Mouse (Mus musculus): ENCODE data around the gene Acot7. TPM values are rescaled to one million over a fixed set of nuclear protein-coding genes. Genes with fewer than 3 reads are reported as not detected.

Gene Acot7
- polyA plus RNA-seq, 1 experiment from 2014 or later, result 72.5 TPM

DNA sequence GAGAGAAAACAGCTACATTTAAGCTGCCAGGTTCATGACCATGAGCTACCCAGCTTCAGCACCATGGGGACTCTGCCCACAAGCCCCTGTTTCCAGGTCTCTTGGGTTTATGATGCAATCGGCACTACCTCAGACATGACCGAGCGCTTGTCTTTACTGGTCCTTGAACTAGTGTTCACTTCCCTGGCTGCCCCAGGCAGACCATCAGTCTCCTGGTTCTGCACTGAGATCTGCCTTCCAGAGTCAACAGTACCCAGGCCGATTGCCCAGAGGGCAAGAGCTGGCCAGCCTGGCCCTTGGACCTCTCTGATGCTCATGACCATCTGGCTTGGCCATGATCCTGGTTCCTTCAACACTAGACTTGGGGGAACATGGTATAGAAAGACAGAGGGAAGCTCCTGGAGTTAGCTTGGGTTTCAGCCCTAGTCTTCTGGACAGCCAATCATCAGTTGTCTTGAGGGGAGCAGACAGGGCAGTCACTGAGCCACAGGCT lies 54.5 kb downstream of the Acot7 start:
- ATAC-seq (ENCODE audit: borderline replicate concordance, extremely low read depth, low FRiP score, low TSS enrichment), result no peak
- no peak overlapping the region for H3K27ac ChIP-seq
- H3K4me2 ChIP-seq, result no peak overlapping the region
- H3K9me3 ChIP-seq, result no peaks in the 10 kb centered on the region
- H3K36me3 ChIP-seq, result no peaks in the 10 kb centered on the region
- no peak overlapping the region for H3K4me3 ChIP-seq
- peaks cover 8% of the 10 kb centered on the region; the same call in 1 of the 2 replicates for H3K4me1 ChIP-seq
- WGBS, result 76% methylated on average over 4 of the region's 4 CpGs
- H3K27me3 ChIP-seq, result no peaks in the 10 kb centered on the region
- H3K9ac ChIP-seq, result no peak overlapping the region

GRCm38 (mm10) chr4:152239974-152240373 lies 62.0 kb downstream of the Acot7 start:
- Histone ChIP-seq H3K36me3 (no peaks in the 10 kb centered on the region), H3K4me1 (no peaks in the 10 kb centered on the region), H3K4me3 (no peak overlapping the region), H3K9me3 (no peaks in the 10 kb centered on the region), H3K27ac (no peak overlapping the region), H3K27me3 (no peaks in the 10 kb centered on the region), H3K9ac (no peak overlapping the region), H3K4me2 (no peak overlapping the region)
- ATAC-seq (ENCODE audit: borderline replicate concordance, extremely low read depth, low FRiP score, low TSS enrichment), result no peak
- 61% methylated on average over 4 of the region's 4 CpGs for WGBS

- Histone ChIP-seq H3K4me2 (no peak overlapping the region), H3K36me3 (no peaks in the 10 kb centered on the region), H3K27ac (no peak overlapping the region), H3K27me3 (no peaks in the 10 kb centered on the region), H3K4me3 (no peak overlapping the region), H3K9ac (no peak overlapping the region), H3K4me1 (no peaks in the 10 kb centered on the region), H3K9me3 (no peaks in the 10 kb centered on the region)
- no peak for ATAC-seq (ENCODE audit: borderline replicate concordance, extremely low read depth, low FRiP score, low TSS enrichment)
- 80% methylated on average over 9 of the region's 9 CpGs for WGBS
Measured at GRCm38 (mm10) chr4:152243241-152243891, 65.4 kb downstream of the Acot7 start.

DNA sequence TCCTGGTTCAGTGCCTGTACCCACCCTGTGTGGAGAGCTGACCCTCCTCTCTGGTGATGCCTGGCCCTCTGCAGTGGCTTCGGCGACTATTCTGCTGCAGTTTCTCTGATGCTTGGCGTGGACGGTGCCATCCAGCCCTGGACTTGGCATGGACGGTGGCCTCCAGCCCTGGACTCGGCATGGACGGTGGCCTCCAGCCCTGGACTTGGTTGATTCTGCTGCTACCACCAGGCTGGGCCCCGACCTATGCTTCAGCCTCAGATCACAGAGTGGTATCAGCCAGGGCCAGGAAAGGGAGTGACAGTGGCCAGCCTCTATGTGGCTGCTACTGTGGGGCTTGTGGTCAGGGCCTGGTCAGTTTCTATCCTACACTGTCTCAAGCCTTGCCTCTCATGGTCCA lies 66.0 kb downstream of the Acot7 start:
- no peak for ATAC-seq (ENCODE audit: borderline replicate concordance, extremely low read depth, low FRiP score, low TSS enrichment)
- Histone ChIP-seq H3K36me3 (no peaks in the 10 kb centered on the region), H3K4me1 (no peaks in the 10 kb centered on the region), H3K4me3 (no peak overlapping the region), H3K27ac (no peak overlapping the region), H3K4me2 (no peak overlapping the region), H3K9me3 (no peaks in the 10 kb centered on the region), H3K9ac (no peak overlapping the region), H3K27me3 (no peaks in the 10 kb centered on the region)
- 90% methylated on average over 8 of the region's 8 CpGs for WGBS

DNA sequence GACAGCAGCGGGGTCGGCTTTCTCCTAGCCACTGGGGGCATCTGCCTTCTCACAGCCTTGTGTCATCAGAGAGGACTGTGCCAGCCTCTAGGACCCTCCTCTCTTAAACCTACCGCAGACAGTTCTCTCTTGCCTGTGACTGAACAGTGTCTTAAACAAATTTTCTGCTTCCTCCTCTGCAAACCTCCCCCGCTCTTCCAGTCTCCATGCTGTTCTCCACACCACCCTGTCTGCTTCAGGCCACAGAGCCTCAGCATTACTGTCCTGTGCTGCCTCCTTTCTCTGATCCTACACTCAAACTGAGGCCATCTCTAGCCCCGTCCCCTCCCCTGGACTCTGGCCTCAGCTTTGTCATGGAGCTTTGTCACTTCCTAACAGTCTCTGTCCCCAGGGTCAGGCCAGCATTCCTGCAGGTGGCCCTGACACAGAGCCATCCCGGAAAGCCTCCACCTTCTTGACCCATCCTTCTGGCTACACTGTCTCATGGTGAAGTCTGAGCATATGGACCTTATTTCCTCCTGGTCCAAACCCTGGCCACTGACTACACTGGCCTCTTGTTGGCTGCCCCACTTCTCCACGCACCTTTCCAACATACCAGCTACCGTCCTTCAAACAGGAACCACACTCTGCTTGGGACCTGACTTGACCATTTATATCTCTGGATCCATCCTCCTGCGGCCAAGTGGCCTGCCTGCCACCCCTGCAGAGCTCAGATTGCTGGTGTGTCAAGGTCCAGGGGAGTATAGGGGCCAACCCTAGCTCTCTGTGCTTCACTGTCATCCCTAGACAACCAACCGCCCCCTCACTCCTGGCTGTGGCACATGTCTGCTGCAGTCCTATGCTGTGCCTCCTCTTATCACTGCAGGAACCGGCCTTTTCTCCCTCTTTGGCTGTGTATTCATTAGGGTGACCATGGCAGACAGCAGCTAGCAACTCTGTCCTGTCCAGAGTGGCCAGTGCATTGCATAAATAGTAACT lies 66.9 kb downstream of the Acot7 start:
- Histone ChIP-seq H3K27ac (no peak overlapping the region), H3K36me3 (no peaks in the 10 kb centered on the region), H3K9ac (no peak overlapping the region), H3K4me1 (no peaks in the 10 kb centered on the region), H3K4me3 (no peak overlapping the region), H3K4me2 (no peak overlapping the region), H3K27me3 (no peaks in the 10 kb centered on the region), H3K9me3 (no peaks in the 10 kb centered on the region)
- 77% methylated on average over 11 of the region's 11 CpGs for WGBS
- ATAC-seq (ENCODE audit: borderline replicate concordance, extremely low read depth, low FRiP score, low TSS enrichment), result no peak

DNA sequence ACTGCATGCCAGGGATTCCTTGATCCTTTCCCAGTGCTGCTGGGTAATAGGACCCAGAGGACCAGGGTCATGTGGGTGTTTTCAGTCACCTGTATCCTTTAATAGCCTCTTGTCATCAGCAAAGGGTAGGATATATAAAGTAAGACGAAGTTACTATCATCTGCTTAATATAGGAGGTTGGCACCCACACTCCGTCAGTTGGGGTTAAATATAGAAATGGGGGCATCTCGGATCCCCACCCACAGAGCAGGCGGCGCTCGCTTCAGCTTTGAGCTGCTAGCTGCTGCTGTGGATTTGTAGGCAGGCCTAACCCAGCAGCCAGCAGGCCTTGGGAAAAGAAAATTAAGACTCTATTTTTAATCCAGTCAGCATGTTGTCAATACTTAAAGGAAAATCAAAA lies 68.1 kb downstream of the Acot7 start:
- Histone ChIP-seq H3K27ac (no peak overlapping the region), H3K27me3 (no peaks in the 10 kb centered on the region), H3K36me3 (no peaks in the 10 kb centered on the region), H3K9me3 (no peaks in the 10 kb centered on the region), H3K4me2 (no peak overlapping the region), H3K9ac (no peak overlapping the region), H3K4me1 (no peaks in the 10 kb centered on the region), H3K4me3 (no peak overlapping the region)
- ATAC-seq (ENCODE audit: borderline replicate concordance, extremely low read depth, low FRiP score, low TSS enrichment), result no peak
- 88% methylated on average over 6 of the region's 6 CpGs for WGBS

DNA sequence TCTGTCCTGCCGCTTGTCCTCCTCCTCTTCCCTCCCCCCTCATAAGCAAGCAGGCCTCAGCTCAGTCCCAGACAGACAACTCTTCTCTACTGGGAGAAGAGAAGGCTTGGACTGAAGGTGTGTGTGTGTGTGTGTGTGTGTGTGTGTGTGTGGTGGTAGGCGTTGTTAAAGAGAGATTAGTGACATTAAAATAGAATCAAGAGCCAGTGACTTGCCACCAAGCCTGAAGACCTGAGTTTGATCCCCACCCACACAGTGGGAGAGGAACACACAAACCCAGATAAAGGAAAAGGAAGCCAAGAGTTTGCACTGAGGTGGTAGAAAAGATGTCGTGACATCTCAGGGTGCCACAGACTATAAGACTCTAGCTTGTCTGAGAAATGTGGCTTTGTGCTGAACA lies 69.3 kb downstream of the Acot7 start:
- no peaks in the 10 kb centered on the region for H3K27me3 ChIP-seq
- no peak for ATAC-seq (ENCODE audit: borderline replicate concordance, extremely low read depth, low FRiP score, low TSS enrichment)
- no peak overlapping the region for H3K4me3 ChIP-seq
- no peak overlapping the region for H3K9ac ChIP-seq
- no peaks in the 10 kb centered on the region for H3K36me3 ChIP-seq
- H3K4me1 ChIP-seq, result no peaks in the 10 kb centered on the region
- no peak overlapping the region for H3K4me2 ChIP-seq
- no peak overlapping the region for H3K27ac ChIP-seq
- 53% methylated on average over 3 of the region's 3 CpGs for WGBS
- H3K9me3 ChIP-seq, result no peaks in the 10 kb centered on the region

- Histone ChIP-seq H3K4me1 (no peaks in the 10 kb centered on the region), H3K27me3 (no peaks in the 10 kb centered on the region), H3K27ac (no peak overlapping the region), H3K9ac (no peak overlapping the region), H3K4me3 (no peak overlapping the region), H3K36me3 (no peaks in the 10 kb centered on the region), H3K9me3 (no peaks in the 10 kb centered on the region), H3K4me2 (no peak overlapping the region)
- no peak for ATAC-seq (ENCODE audit: borderline replicate concordance, extremely low read depth, low FRiP score, low TSS enrichment)
- WGBS, result 86% methylated on average over 6 of the region's 6 CpGs
Measured at GRCm38 (mm10) chr4:152250615-152251014, 72.7 kb downstream of the Acot7 start.

GRCm38 (mm10) chr4:152253183-152253759 lies 75.3 kb downstream of the Acot7 start:
- H3K4me1 ChIP-seq, result peaks cover 14% of the 10 kb centered on the region; the same call in 1 of the 2 replicates
- no peak for ATAC-seq (ENCODE audit: borderline replicate concordance, extremely low read depth, low FRiP score, low TSS enrichment)
- H3K4me2 ChIP-seq, result no peak overlapping the region
- no peak overlapping the region for H3K4me3 ChIP-seq
- H3K36me3 ChIP-seq, result no peaks in the 10 kb centered on the region
- H3K9ac ChIP-seq, result no peak overlapping the region
- no peaks in the 10 kb centered on the region for H3K9me3 ChIP-seq
- 47% methylated on average over 9 of the region's 9 CpGs for WGBS
- no peak overlapping the region for H3K27ac ChIP-seq
- H3K27me3 ChIP-seq, result no peaks in the 10 kb centered on the region

DNA sequence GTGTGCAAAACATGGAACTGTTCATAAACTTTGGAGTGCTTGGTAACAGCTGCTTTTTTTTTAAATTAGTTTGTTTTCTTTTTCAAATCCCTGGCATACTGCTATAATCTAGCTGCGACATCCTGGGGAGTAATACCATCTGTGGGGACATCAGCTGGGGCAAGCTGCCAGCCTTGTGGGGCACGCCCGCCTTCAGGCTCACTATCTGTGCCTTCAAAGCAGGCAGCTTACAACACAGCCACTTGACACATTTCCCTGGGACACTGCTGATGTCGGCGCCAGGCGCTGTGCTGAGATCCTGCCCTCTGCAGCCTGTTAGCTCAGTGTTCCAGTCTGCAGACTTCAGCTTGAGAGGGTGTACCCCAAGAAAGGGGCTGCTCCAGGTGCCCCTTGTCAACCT lies 79.1 kb downstream of the Acot7 start:
- ATAC-seq (ENCODE audit: borderline replicate concordance, extremely low read depth, low FRiP score, low TSS enrichment), result peak; percentile 64; the same call in 1 of the 2 replicates

DNA sequence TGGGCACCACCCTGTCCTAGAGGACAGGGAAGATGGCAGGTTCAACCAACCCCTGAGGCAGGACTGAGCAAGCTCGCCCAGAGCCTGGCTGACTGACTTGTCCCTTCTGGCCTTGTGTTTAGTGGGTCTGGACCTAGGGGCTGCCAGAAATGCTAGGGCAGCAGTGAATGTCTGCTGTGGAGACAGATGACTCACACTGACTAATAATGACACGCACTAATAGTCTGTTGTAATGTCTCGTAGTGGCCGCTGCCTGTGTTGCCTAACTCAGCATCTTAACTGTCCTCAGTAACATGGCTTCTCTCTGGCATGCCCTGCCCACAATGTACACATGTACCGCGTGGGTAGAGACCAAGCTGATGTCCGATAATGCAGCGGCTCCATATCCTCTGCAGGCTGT lies 82.5 kb downstream of the Acot7 start:
- Histone ChIP-seq H3K27ac (no peak overlapping the region), H3K27me3 (no peaks in the 10 kb centered on the region), H3K9ac (no peak overlapping the region), H3K36me3 (no peaks in the 10 kb centered on the region), H3K4me1 (peaks cover 40% of the 10 kb centered on the region), H3K4me2 (no peak overlapping the region), H3K9me3 (no peaks in the 10 kb centered on the region), H3K4me3 (no peak overlapping the region)
- ATAC-seq (ENCODE audit: borderline replicate concordance, extremely low read depth, low FRiP score, low TSS enrichment), result no peak
- 88% methylated on average over 8 of the region's 8 CpGs for WGBS

More for the DNA sequence above, 79.1 kb downstream of the Acot7 start:
- H3K4me3 ChIP-seq, result no peak overlapping the region
- no peaks in the 10 kb centered on the region for H3K36me3 ChIP-seq
- peak overlapping the region; percentile 43 for H3K27ac ChIP-seq
- no peak overlapping the region for H3K4me2 ChIP-seq
- peaks cover 21% of the 10 kb centered on the region; the same call in 1 of the 2 replicates for H3K4me1 ChIP-seq
- no peaks in the 10 kb centered on the region for H3K27me3 ChIP-seq
- no peak overlapping the region for H3K9ac ChIP-seq
- 27% methylated on average over 6 of the region's 6 CpGs for WGBS
- no peaks in the 10 kb centered on the region for H3K9me3 ChIP-seq

GRCm38 (mm10) chr4:152262187-152262586 lies 84.3 kb downstream of the Acot7 start:
- Histone ChIP-seq H3K4me2 (no peak overlapping the region), H3K9ac (no peak overlapping the region), H3K27me3 (no peaks in the 10 kb centered on the region), H3K27ac (no peak overlapping the region), H3K4me3 (no peak overlapping the region), H3K9me3 (no peaks in the 10 kb centered on the region), H3K36me3 (no peaks in the 10 kb centered on the region), H3K4me1 (peaks cover 30% of the 10 kb centered on the region)
- 48% methylated on average over 9 of the region's 9 CpGs for WGBS
- ATAC-seq (ENCODE audit: borderline replicate concordance, extremely low read depth, low FRiP score, low TSS enrichment), result no peak

Data from lung, embryonic 15.5 days (tissue).